Mouse (Mus musculus): Measurements from ENCODE around the gene Mms19.

DNA sequence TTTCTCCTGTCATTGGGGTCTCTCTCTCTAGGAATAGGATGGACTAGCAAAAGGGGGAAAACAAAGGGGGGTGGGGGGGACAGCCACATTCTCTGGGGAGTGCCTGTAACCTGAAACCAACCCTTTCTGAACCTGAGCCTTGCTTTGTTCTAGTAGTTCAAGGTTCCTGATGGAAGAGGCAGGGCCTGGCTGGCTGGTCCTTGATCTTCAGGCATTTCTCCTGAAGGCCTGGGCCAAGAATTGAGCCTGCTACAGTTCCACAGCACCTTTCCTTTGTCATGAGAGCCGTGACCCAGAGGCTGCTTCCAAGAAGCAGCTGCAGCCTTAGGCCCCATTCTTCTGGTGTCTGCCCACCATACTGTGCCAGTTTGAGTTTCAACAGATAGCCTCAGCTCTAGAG, 14.5 kb upstream of the Mms19 start:
- TF ChIP-seq CTCF (IDR thresholded peaks at IDR 0.05; ENCODE audit: borderline replicate concordance, insufficient read depth, low read depth, low read length): no peak
- no peak for TF ChIP-seq POLR2A (IDR thresholded peaks at IDR 0.05; ENCODE audit: borderline replicate concordance, insufficient read depth, low read length)

Measured in cerebellum, adult 2 months (tissue).